Comparison of ENCODE assay signal across 8 mouse cellular contexts in the genomic region with DNA sequence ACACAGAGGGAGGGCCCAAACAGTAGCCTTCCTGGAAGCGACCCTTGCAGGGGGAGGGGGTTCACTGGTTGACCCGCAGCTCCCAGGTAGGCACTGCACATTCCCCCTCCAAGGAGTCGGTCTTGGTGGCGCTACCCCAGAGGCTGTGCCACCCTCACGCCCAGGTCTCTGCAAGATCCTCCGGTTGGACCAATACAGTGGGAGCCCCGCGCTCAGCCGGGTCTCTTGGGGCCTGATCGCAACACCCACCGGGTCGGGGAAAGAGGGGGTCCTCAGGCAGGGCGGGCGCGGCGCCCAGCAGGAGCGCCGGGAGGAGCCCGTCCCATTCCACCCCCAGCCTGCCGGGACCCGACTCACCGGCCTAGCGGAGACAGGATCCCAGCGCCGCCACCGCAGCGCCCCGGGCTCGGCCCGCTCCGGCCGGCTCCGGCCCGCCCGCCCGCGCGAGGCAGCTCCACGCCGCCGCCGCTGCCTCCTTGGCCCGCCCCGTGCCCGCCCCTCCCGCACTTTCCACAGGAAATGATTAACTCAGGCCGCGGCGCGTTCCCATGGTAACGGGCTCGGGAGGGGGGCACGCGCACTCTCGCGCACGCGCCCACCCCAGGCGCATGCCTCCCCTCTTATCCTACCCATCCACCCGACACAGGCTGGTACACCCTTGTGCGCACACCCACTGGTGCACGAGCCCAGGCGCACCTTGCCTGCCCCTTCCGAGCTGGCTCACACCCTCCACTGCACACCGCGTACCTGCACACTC.
DNase-seq lines count a peak whose midpoint lies in the region; ATAC-seq and TF ChIP-seq lines count a peak whose summit lies in the region.

No protein-coding gene starts in this region.

- peak overlapping the region; percentile 2 for H3ac ChIP-seq in myocyte (ENCODE audit: control insufficient read depth, insufficient read length)

- H3K79me2 ChIP-seq in liver, adult 2 months (ENCODE audit: control insufficient read depth, insufficient read depth, low read length), result peaks cover 3% of the 10 kb centered on the region; the same call in 1 of the 2 replicates
- no peaks in the 10 kb centered on the region for H3K79me2 ChIP-seq in myocyte (ENCODE audit: control insufficient read depth, insufficient read depth)

- H3K36me3 ChIP-seq in heart, embryonic 13.5 days, result no peaks in the 10 kb centered on the region
- H3K36me3 ChIP-seq in kidney, postnatal 0 days (ENCODE audit: insufficient read depth, low read length), result no peaks in the 10 kb centered on the region
- H3K36me3 ChIP-seq in liver, adult 2 months (ENCODE audit: control insufficient read depth, insufficient read depth, low read length), result no peaks in the 10 kb centered on the region
- H3K36me3 ChIP-seq in myocyte (ENCODE audit: control insufficient read depth, insufficient read depth), result no peaks in the 10 kb centered on the region
- no peaks in the 10 kb centered on the region for H3K36me3 ChIP-seq in stomach, embryonic 16.5 days (ENCODE audit: control insufficient read depth, insufficient read depth, low read length)

- peak overlapping the region; percentile 93 for H3K9ac ChIP-seq in heart, embryonic 13.5 days
- peak overlapping the region; percentile 76 for H3K9ac ChIP-seq in kidney, postnatal 0 days (ENCODE audit: low read depth, low read length)
- H3K9ac ChIP-seq in liver, adult 2 months (ENCODE audit: low read depth, low read length), result peak overlapping the region; percentile 76
- peak overlapping the region; percentile 89 for H3K9ac ChIP-seq in stomach, embryonic 16.5 days (ENCODE audit: low read length)

- ATAC-seq in heart, embryonic 13.5 days (ENCODE audit: extremely low read depth, insufficient number of reproducible peaks, low FRiP score, low TSS enrichment), result peak; percentile 6; the same call in 1 of the 2 replicates
- peak; percentile 61 for ATAC-seq in kidney, postnatal 0 days (replicated peaks; ENCODE audit: low FRiP score, low read depth)
- peak; percentile 76 for ATAC-seq in stomach, embryonic 16.5 days (ENCODE audit: insufficient read depth, low FRiP score)

- TF ChIP-seq POLR2A in bone marrow, adult 2 months (IDR thresholded peaks at IDR 0.05; ENCODE audit: borderline replicate concordance, control insufficient read depth, low read depth, low read length), result no peak
- TF ChIP-seq POLR2A in embryonic fibroblast, embryonic 13.5 days (IDR thresholded peaks at IDR 0.05; ENCODE audit: low read depth, low read length), result peak; percentile 22
- TF ChIP-seq POLR2A in liver, adult 2 months (IDR thresholded peaks at IDR 0.05; ENCODE audit: extremely low read depth, insufficient read depth, low read length), result 0 out of 2 replicates have a peak, but pooled peaks have one; percentile 43
- no peak for TF ChIP-seq POLR2A in myocyte (IDR thresholded peaks at IDR 0.05; ENCODE audit: insufficient read length, low read depth)

- TF ChIP-seq CTCF in bone marrow, adult 2 months (IDR thresholded peaks at IDR 0.05; ENCODE audit: control insufficient read depth, insufficient read depth, low read length), result no peak
- TF ChIP-seq CTCF in embryonic fibroblast, embryonic 13.5 days (IDR thresholded peaks at IDR 0.05; ENCODE audit: borderline replicate concordance, insufficient read depth, low read length), result no peak
- TF ChIP-seq CTCF in kidney, postnatal 0 days (IDR thresholded peaks at IDR 0.05; ENCODE audit: low read depth), result no peak
- no peak for TF ChIP-seq CTCF in liver, adult 2 months (IDR thresholded peaks at IDR 0.05; ENCODE audit: low read depth, low read length)

- no peaks in the 10 kb centered on the region for H3K4me1 ChIP-seq in bone marrow, adult 2 months (ENCODE audit: control insufficient read depth, insufficient read depth, low read length)
- H3K4me1 ChIP-seq in embryonic fibroblast, embryonic 13.5 days (ENCODE audit: control insufficient read depth, insufficient read depth, low read length), result peaks cover 22% of the 10 kb centered on the region
- H3K4me1 ChIP-seq in heart, embryonic 13.5 days, result peaks cover 65% of the 10 kb centered on the region
- H3K4me1 ChIP-seq in kidney, postnatal 0 days (replicated peaks; ENCODE audit: insufficient read depth, low read length), result peaks cover 35% of the 10 kb centered on the region
- peaks cover 45% of the 10 kb centered on the region for H3K4me1 ChIP-seq in liver, adult 2 months (ENCODE audit: control insufficient read depth, insufficient read depth, low read length)
- peaks cover 63% of the 10 kb centered on the region for H3K4me1 ChIP-seq in stomach, embryonic 16.5 days (ENCODE audit: control insufficient read depth, insufficient read depth, low read length)

- H3K27me3 ChIP-seq in heart, embryonic 13.5 days (replicated peaks), result peaks cover 14% of the 10 kb centered on the region; the same call in 1 of the 2 replicates
- H3K27me3 ChIP-seq in kidney, postnatal 0 days (ENCODE audit: insufficient read depth, low read length), result no peaks in the 10 kb centered on the region
- H3K27me3 ChIP-seq in liver, adult 2 months (ENCODE audit: control insufficient read depth, insufficient read depth, low read length), result no peaks in the 10 kb centered on the region
- H3K27me3 ChIP-seq in myocyte (ENCODE audit: control insufficient read depth, insufficient read depth, insufficient read length), result no peaks in the 10 kb centered on the region
- no peaks in the 10 kb centered on the region for H3K27me3 ChIP-seq in stomach, embryonic 16.5 days (ENCODE audit: control insufficient read depth, insufficient read depth, low read length)

- DNase-seq in B cell, adult 2 months, result peak; percentile 49 to 51
- peak; percentile 75 for DNase-seq in kidney, postnatal 0 days (ENCODE audit: low spot score)
- DNase-seq in liver, adult 2 months (ENCODE audit: extremely low read depth, low read depth, low spot score), result no peak

- peak overlapping the region; percentile 94 for H3K4me2 ChIP-seq in heart, embryonic 13.5 days
- H3K4me2 ChIP-seq in kidney, postnatal 0 days (ENCODE audit: low read length), result peak overlapping the region; percentile 81
- H3K4me2 ChIP-seq in myocyte (ENCODE audit: low read depth), result peak overlapping the region; percentile 85
- H3K4me2 ChIP-seq in stomach, embryonic 16.5 days (ENCODE audit: low read depth, low read length), result peak overlapping the region; percentile 96

- H3K4me3 ChIP-seq in bone marrow, adult 2 months (replicated peaks; ENCODE audit: control insufficient read depth, low read depth, low read length), result peak overlapping the region; percentile 39
- peak overlapping the region; percentile 83 for H3K4me3 ChIP-seq in embryonic fibroblast, embryonic 13.5 days (ENCODE audit: insufficient read depth, low read length)
- H3K4me3 ChIP-seq in heart, embryonic 13.5 days, result peak overlapping the region; percentile 78
- peak overlapping the region; percentile 58 for H3K4me3 ChIP-seq in kidney, postnatal 0 days (replicated peaks; ENCODE audit: low read depth, low read length)
- peak overlapping the region; percentile 63 for H3K4me3 ChIP-seq in liver, adult 2 months (ENCODE audit: insufficient read depth, low read depth, low read length)
- peak overlapping the region; percentile 34 for H3K4me3 ChIP-seq in myocyte
- peak overlapping the region; percentile 75 for H3K4me3 ChIP-seq in stomach, embryonic 16.5 days (replicated peaks; ENCODE audit: low read length)

- H3K27ac ChIP-seq in bone marrow, adult 2 months (ENCODE audit: control insufficient read depth, insufficient read depth, low read depth, low read length, poor library complexity), result peak overlapping the region; percentile 17; the same call in 1 of the 2 replicates
- H3K27ac ChIP-seq in embryonic fibroblast, embryonic 13.5 days (ENCODE audit: insufficient read depth, low read length), result peak overlapping the region; percentile 56
- H3K27ac ChIP-seq in heart, embryonic 13.5 days (replicated peaks), result peak overlapping the region; percentile 74
- H3K27ac ChIP-seq in kidney, postnatal 0 days, result peak overlapping the region; percentile 88
- peak overlapping the region; percentile 72 for H3K27ac ChIP-seq in liver, adult 2 months (replicated peaks; ENCODE audit: insufficient read depth, low read depth, low read length)
- peak overlapping the region; percentile 72 for H3K27ac ChIP-seq in stomach, embryonic 16.5 days (ENCODE audit: low read length)

- under 1% methylated on average over 66 of the region's 66 CpGs for WGBS in bone marrow, adult 2 months
- 1% methylated on average over 66 of the region's 66 CpGs for WGBS in heart, embryonic 13.5 days
- WGBS in kidney, postnatal 0 days, result 1% methylated on average over 50 of the region's 66 CpGs
- WGBS in liver, adult 2 months, result 2% methylated on average over 65 of the region's 66 CpGs
- WGBS in stomach, embryonic 16.5 days, result 2% methylated on average over 65 of the region's 66 CpGs

- no peaks in the 10 kb centered on the region for H3K9me3 ChIP-seq in heart, embryonic 13.5 days
- H3K9me3 ChIP-seq in kidney, postnatal 0 days (replicated peaks; ENCODE audit: low read length), result no peaks in the 10 kb centered on the region
- no peaks in the 10 kb centered on the region for H3K9me3 ChIP-seq in stomach, embryonic 16.5 days (replicated peaks; ENCODE audit: control insufficient read depth, low read length)

TF ChIP-seq in myocyte, 11 proteins besides CTCF, POLR2A, EP300 and RAD21:
- TF ChIP-seq TCF3 (IDR thresholded peaks at IDR 0.05; ENCODE audit: insufficient read length, low read depth) (no peak), USF1 (IDR thresholded peaks at IDR 0.05; ENCODE audit: low read depth) (no peak), CEBPB (IDR thresholded peaks at IDR 0.05; ENCODE audit: insufficient read depth, poor library complexity, severe bottlenecking) (no peak), POLR2AphosphoS2 (IDR thresholded peaks at IDR 0.05; ENCODE audit: insufficient read length, low read depth) (no peak), E2F4 (IDR thresholded peaks at IDR 0.05; ENCODE audit: insufficient read depth) (no peak), TCF12 (IDR thresholded peaks at IDR 0.05; ENCODE audit: insufficient read depth, poor library complexity, severe bottlenecking) (no peak), REST (IDR thresholded peaks at IDR 0.05; ENCODE audit: insufficient read depth, insufficient read length) (no peak), MYOG (IDR thresholded peaks at IDR 0.05; ENCODE audit: control insufficient read depth in 1 of 3, insufficient read depth in 1 of 3, insufficient read length in 2 of 3, low read depth in 2 of 3) (no peak), MYOD1 (IDR thresholded peaks at IDR 0.05; ENCODE audit: control insufficient read depth in 1 of 3, insufficient read length in 2 of 3, low read depth in 2 of 3) (no peak), MAX (IDR thresholded peaks at IDR 0.05; ENCODE audit: low read depth) (no peak), SRF (IDR thresholded peaks at IDR 0.05; ENCODE audit: control insufficient read depth, insufficient read length, low read depth) (no peak)

Comparison
In these comparisons a context has a peak if more than half of its experiments do, and no peak if none do; other contexts are left out.
1. H3K27ac ChIP-seq: peak in every context shown above with its lines; median percentile 88 in kidney, postnatal 0 days; 74 in heart, embryonic 13.5 days; 72 in liver, adult 2 months; 72 in stomach, embryonic 16.5 days; 56 in embryonic fibroblast, embryonic 13.5 days; 17 in bone marrow, adult 2 months.
2. POLR2A ChIP-seq: peak in embryonic fibroblast, embryonic 13.5 days (single experiment) and liver, adult 2 months (single experiment); none in bone marrow, adult 2 months (single experiment) and myocyte (single experiment).
3. ATAC-seq: peak in every context shown above with its lines; median percentile 76 in stomach, embryonic 16.5 days; 61 in kidney, postnatal 0 days; 6 in heart, embryonic 13.5 days.
4. Peak in every context shown above with its lines, with median percentiles within 50 percentile points of each other: H3K4me3 ChIP-seq, H3K4me2 ChIP-seq and H3K9ac ChIP-seq.